Mouse (Mus musculus) limb, embryonic 13.5 days (tissue): Measurements from ENCODE around the gene Zbtb16. TPM values are rescaled to one million over a fixed set of nuclear protein-coding genes. Genes with fewer than 3 reads are reported as not detected.

Source experiments
- ATAC-seq: fragments of 200-750 bp; cut with Nextera tagmentation; 2 replicates; pipeline ENCODE4 v1.8.0; 2017; ENCODE audit warnings: low read depth, moderate number of reproducible peaks, moderate TSS enrichment; ENCODE audit not compliant: low FRiP score
- H3K27ac ChIP-seq: fragments of 300-500 bp; sonication (generic); 2 replicates; pipeline ENCODE4 v1.5.1; 2015; ENCODE audit warnings: inconsistent platforms, mild to moderate bottlenecking, moderate library complexity
- H3K27me3 ChIP-seq: fragments of 300-500 bp; sonication (generic); 2 replicates; pipeline ENCODE4 v1.6.1; 2015; ENCODE audit warnings: mild to moderate bottlenecking, inconsistent platforms
- H3K36me3 ChIP-seq: fragments of 300-500 bp; sonication (generic); 2 replicates; pipeline ENCODE4 v1.6.1; 2015; ENCODE audit warnings: inconsistent platforms, mild to moderate bottlenecking, moderate library complexity
- H3K4me1 ChIP-seq: fragments of 300-500 bp; sonication (generic); 2 replicates; pipeline ENCODE4 v1.6.1; 2015; ENCODE audit warnings: inconsistent platforms
- H3K4me2 ChIP-seq: fragments of 300-500 bp; sonication (generic); replicated peaks from 2 replicates; pipeline ENCODE4 v1.6.1; 2015; ENCODE audit warnings: inconsistent platforms, mild to moderate bottlenecking, moderate library complexity
- H3K4me3 ChIP-seq: fragments of 300-500 bp; sonication (generic); 2 replicates; pipeline ENCODE4 v1.5.1; 2015; ENCODE audit warnings: moderate library complexity, mild to moderate bottlenecking, inconsistent platforms
- H3K9ac ChIP-seq: fragments of 300-500 bp; sonication (generic); 2 replicates; pipeline ENCODE4 v1.6.1; 2015; ENCODE audit warnings: mild to moderate bottlenecking, inconsistent platforms
- H3K9me3 ChIP-seq: fragments of 300-500 bp; sonication (generic); 2 replicates; pipeline ENCODE4 v1.6.1; 2016; ENCODE audit warnings: inconsistent platforms
- WGBS: fragments of 180-500 bp; shearing (Covaris S2); methylation state at CpG from one replicate; pipeline ENCODE4 v1.1.7; 2015; 5-methylcytosine and 5-hydroxymethylcytosine counted together
- polyA plus RNA-seq: library from polyadenylated mRNA; unstranded; fragments of >200 nt; fragmentation: Nextera tagmentation; extraction: Ambion mirVana; gene quantifications from 2 replicates; pipeline ENCODE4 v1.2.1, GENCODE M21; 2015

Zbtb16 gene
- polyA plus RNA-seq, 1 experiment from 2014 or later: 1.1 TPM

DNA sequence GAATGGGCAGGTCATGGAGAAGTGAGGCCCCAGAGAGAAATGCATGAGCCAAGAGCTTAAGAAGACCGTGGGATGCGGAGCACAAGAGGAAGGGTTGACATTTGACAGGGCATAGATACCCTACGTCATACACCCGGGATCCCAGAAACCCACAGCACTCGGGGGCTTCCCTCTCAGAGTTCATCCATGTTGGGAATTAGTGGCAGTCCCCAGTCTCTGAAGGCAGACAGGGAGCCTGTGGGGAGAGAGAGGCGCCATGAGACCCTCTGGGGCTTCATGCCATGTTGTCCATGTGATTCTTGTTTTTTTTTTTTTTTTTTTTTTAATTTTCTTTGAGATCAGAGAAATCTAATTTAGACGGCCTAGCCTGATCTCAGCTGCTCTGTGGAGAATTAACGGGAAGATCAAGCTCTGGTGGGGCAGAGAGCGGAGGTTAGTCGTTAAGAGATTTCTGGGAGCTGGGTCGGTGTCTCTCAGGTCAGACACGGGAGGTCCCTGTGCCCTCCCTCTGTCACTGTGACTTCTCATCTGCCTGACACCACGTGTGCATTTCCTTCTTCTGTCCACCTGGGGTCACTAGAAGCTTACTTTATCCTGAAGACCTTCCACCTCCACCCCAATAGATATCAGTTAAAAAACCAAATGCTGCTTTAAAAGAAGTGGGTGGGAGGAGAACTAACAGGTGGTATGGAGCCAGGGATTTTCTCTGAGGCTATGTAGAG lies 190.9 kb downstream of the Zbtb16 start:
- no peak for ATAC-seq
- no peaks in the 10 kb centered on the region for H3K36me3 ChIP-seq
- H3K4me3 ChIP-seq: no peak overlapping the region
- H3K9me3 ChIP-seq: peaks cover 7% of the 10 kb centered on the region
- no peak overlapping the region for H3K27ac ChIP-seq
- peaks cover 27% of the 10 kb centered on the region for H3K4me1 ChIP-seq
- WGBS: 51% methylated on average over 13 of the region's 13 CpGs
- H3K4me2 ChIP-seq: no peak overlapping the region
- peaks cover 43% of the 10 kb centered on the region for H3K27me3 ChIP-seq
- H3K9ac ChIP-seq: no peak overlapping the region

GRCm38 (mm10) chr9:48644376-48644775 lies 191.6 kb downstream of the Zbtb16 start:
- H3K4me1 ChIP-seq: peaks cover 22% of the 10 kb centered on the region
- no peak overlapping the region for H3K9ac ChIP-seq
- WGBS: 80% methylated on average over 3 of the region's 3 CpGs
- H3K4me2 ChIP-seq: no peak overlapping the region
- H3K9me3 ChIP-seq: peaks cover 7% of the 10 kb centered on the region
- H3K27me3 ChIP-seq: peaks cover 36% of the 10 kb centered on the region
- H3K4me3 ChIP-seq: no peak overlapping the region
- H3K36me3 ChIP-seq: no peaks in the 10 kb centered on the region
- no peak overlapping the region for H3K27ac ChIP-seq
- no peak for ATAC-seq

- Histone ChIP-seq H3K4me3 (no peak overlapping the region), H3K4me2 (no peak overlapping the region), H3K9ac (no peak overlapping the region), H3K9me3 (peaks cover 7% of the 10 kb centered on the region), H3K36me3 (no peaks in the 10 kb centered on the region), H3K27me3 (peaks cover 30% of the 10 kb centered on the region), H3K27ac (no peak overlapping the region), H3K4me1 (no peaks in the 10 kb centered on the region)
- ATAC-seq: no peak
- 91% methylated on average over 8 of the region's 8 CpGs for WGBS
Observed at GRCm38 (mm10) chr9:48641636-48642035, 194.4 kb downstream of the Zbtb16 start.

DNA sequence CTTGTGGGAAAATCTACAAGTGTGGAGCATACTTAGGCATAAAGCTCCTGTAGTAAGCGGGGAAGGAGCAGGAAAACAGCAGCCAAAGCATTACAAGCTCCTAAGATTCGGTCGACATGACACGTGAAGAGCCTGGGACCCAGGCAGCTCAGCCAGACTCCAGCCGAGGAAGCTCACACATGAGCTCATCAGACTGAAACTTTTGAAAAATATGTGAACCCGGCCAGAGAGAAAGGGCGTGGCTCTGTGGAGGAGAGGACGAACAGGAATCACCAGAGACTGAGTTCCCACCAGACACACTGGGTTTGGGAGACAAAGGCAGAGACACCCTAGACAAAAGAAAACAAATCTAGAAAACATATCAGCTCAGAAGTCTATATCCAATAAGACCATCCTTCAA lies 195.1 kb downstream of the Zbtb16 start:
- 84% methylated on average over 8 of the region's 8 CpGs for WGBS

DNA sequence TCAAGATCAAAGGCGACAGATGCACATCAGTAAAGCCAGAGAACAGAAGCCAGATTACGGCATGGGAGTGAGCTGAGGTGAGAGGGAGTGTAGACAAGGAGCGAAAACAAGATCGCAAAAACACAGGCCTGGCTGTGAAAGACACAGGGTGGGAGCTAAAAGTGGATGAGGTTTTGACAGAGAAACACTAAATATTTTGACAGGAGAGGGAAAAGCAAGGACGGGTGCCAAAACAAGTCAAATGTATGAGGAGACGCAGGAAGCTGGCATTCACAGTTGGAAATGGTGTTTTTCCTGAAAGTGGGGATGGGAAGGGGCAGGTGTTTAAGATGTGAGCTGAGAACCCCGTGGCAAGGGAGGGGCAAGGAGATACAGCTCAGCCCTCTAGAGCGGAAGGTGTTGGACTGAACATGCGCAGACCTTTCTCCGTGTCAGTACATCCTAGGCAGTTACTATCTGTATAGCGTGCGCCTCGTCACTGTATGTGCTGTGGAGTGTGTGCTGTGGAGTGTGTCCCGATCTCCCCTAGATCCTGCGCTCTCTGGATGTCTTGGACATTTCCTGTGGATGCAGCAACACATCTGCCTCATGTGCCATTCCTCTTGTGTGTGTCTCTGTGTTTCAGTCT lies 197.7 kb downstream of the Zbtb16 start:
- WGBS: 60% methylated on average over 15 of the region's 15 CpGs
- H3K27me3 ChIP-seq: peaks cover 39% of the 10 kb centered on the region
- H3K9me3 ChIP-seq: no peaks in the 10 kb centered on the region
- H3K4me3 ChIP-seq: no peak overlapping the region
- ATAC-seq: no peak
- no peaks in the 10 kb centered on the region for H3K4me1 ChIP-seq
- H3K36me3 ChIP-seq: no peaks in the 10 kb centered on the region
- no peak overlapping the region for H3K4me2 ChIP-seq
- H3K27ac ChIP-seq: no peak overlapping the region
- no peak overlapping the region for H3K9ac ChIP-seq

More for the DNA sequence above, 195.1 kb downstream of the Zbtb16 start:
- no peaks in the 10 kb centered on the region for H3K4me1 ChIP-seq
- no peak overlapping the region for H3K9ac ChIP-seq
- H3K27ac ChIP-seq: no peak overlapping the region
- H3K4me3 ChIP-seq: no peak overlapping the region
- no peaks in the 10 kb centered on the region for H3K36me3 ChIP-seq
- H3K9me3 ChIP-seq: peaks cover 7% of the 10 kb centered on the region
- no peak for ATAC-seq
- peaks cover 34% of the 10 kb centered on the region for H3K27me3 ChIP-seq
- no peak overlapping the region for H3K4me2 ChIP-seq

GRCm38 (mm10) chr9:48637161-48637560 lies 198.9 kb downstream of the Zbtb16 start:
- H3K36me3 ChIP-seq: no peaks in the 10 kb centered on the region
- WGBS: 87% methylated on average over 7 of the region's 7 CpGs
- no peak overlapping the region for H3K4me3 ChIP-seq
- H3K9me3 ChIP-seq: no peaks in the 10 kb centered on the region
- no peak overlapping the region for H3K4me2 ChIP-seq
- ATAC-seq: no peak
- no peak overlapping the region for H3K9ac ChIP-seq
- H3K27me3 ChIP-seq: peaks cover 39% of the 10 kb centered on the region
- H3K4me1 ChIP-seq: no peaks in the 10 kb centered on the region
- H3K27ac ChIP-seq: no peak overlapping the region

DNA sequence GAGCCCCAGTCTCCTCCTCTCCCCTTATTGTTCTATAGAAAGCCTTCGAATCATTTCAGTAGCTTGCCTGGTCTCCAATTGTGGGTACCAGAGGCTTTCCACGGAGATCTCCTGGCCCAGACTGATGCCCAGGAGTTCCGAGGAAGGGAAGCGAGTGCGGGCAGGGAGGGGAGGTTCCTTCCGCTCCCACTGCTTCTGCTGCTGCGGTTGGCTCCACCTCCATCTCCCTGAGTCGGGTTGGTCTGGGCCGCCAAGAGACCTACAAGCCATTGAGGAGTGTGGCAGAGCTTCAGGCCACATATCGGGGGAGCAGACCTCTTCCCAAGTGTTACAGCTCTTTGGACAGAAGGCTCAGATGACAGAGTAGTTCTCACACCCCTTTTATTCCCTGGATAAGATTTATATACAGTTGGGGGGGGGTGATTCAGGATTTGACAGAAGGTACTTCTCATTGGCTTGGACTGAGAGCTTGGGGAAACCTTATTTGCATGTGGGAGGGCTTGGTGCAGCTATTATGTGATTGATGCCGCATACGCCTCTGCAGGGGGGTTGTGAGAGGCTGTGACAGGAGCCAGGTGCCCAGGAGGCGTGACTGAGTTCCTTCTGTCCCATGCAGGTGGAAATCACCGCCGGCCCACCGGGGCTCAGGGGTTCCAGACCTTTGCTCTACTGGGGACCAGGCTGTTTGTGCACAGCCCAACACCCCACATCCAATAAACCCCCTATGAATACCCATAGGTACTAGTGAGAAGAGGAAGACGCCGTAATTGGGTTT lies 200.3 kb downstream of the Zbtb16 start:
- H3K27ac ChIP-seq: no peak overlapping the region
- H3K9me3 ChIP-seq: no peaks in the 10 kb centered on the region
- no peak overlapping the region for H3K4me3 ChIP-seq
- no peak overlapping the region for H3K4me2 ChIP-seq
- H3K4me1 ChIP-seq: no peaks in the 10 kb centered on the region
- WGBS: 33% methylated on average over 18 of the region's 18 CpGs
- ATAC-seq: no peak
- H3K27me3 ChIP-seq: peaks cover 39% of the 10 kb centered on the region
- no peak overlapping the region for H3K9ac ChIP-seq
- no peaks in the 10 kb centered on the region for H3K36me3 ChIP-seq

- H3K9ac ChIP-seq: no peak overlapping the region
- H3K27me3 ChIP-seq: peaks cover 32% of the 10 kb centered on the region
- H3K4me2 ChIP-seq: no peak overlapping the region
- WGBS: 67% methylated on average over 6 of the region's 6 CpGs
- H3K9me3 ChIP-seq: no peaks in the 10 kb centered on the region
- no peak overlapping the region for H3K4me3 ChIP-seq
- no peaks in the 10 kb centered on the region for H3K36me3 ChIP-seq
- no peak for ATAC-seq
- H3K27ac ChIP-seq: no peak overlapping the region
- no peaks in the 10 kb centered on the region for H3K4me1 ChIP-seq
Observed at GRCm38 (mm10) chr9:48633147-48633546, 202.9 kb downstream of the Zbtb16 start.

DNA sequence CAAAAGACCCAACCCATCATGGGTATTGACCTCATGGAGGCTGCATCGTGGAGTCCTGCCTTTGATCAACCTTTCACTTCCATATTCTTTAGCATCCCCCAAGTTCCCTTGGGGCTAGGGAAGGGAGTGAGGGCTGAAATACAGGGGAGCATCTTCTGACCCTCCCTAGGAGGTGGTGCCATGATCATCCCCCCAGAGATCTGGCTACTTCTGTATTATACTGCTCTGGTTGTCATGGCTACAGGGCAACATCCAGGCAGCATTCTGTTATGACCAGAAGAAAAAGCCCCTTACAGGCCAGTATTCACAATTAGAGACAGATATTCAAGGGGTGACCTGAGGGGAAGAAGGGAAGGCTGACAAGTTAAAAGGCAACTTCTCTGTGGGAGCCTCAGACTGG lies 216.8 kb downstream of the Zbtb16 start:
- no peak for ATAC-seq
- WGBS: 88% methylated on average over 1 of the region's 1 CpGs

GRCm38 (mm10) chr9:48618589-48618988 lies 217.4 kb downstream of the Zbtb16 start:
- WGBS: 21% methylated on average over 6 of the region's 6 CpGs
- ATAC-seq: no peak
- no peaks in the 10 kb centered on the region; the same call in 1 of the 2 replicates for H3K9me3 ChIP-seq
- H3K4me1 ChIP-seq: peaks cover 5% of the 10 kb centered on the region; the same call in 1 of the 2 replicates
- no peak overlapping the region for H3K4me3 ChIP-seq
- peaks cover 15% of the 10 kb centered on the region; the same call in 1 of the 2 replicates for H3K27me3 ChIP-seq
- H3K27ac ChIP-seq: no peak overlapping the region
- no peaks in the 10 kb centered on the region for H3K36me3 ChIP-seq
- H3K4me2 ChIP-seq: peak overlapping the region; percentile 46
- H3K9ac ChIP-seq: peak overlapping the region; percentile 48

More for the DNA sequence above, 216.8 kb downstream of the Zbtb16 start:
- Histone ChIP-seq H3K36me3 (no peaks in the 10 kb centered on the region), H3K9me3 (no peaks in the 10 kb centered on the region; the same call in 1 of the 2 replicates), H3K4me2 (no peak overlapping the region), H3K4me3 (no peak overlapping the region), H3K27ac (no peak overlapping the region), H3K4me1 (peaks cover 5% of the 10 kb centered on the region; the same call in 1 of the 2 replicates), H3K9ac (no peak overlapping the region), H3K27me3 (peaks cover 15% of the 10 kb centered on the region; the same call in 1 of the 2 replicates)

- whole genome bisulfite sequencing: 80% methylated on average over 8 of the region's 8 CpGs
- H3K4me1 ChIP-seq: peaks cover 5% of the 10 kb centered on the region; the same call in 1 of the 2 replicates
- no peak overlapping the region for H3K27ac ChIP-seq
- 0 out of 2 replicates have a peak overlapping the region, but pooled peaks have one; percentile 48 for H3K9ac ChIP-seq
- no peak overlapping the region for H3K4me3 ChIP-seq
- peaks cover 15% of the 10 kb centered on the region; the same call in 1 of the 2 replicates for H3K27me3 ChIP-seq
- no peaks in the 10 kb centered on the region for H3K36me3 ChIP-seq
- ATAC-seq: no peak
- H3K4me2 ChIP-seq: no peak overlapping the region
- H3K9me3 ChIP-seq: no peaks in the 10 kb centered on the region; the same call in 1 of the 2 replicates
Observed at GRCm38 (mm10) chr9:48618111-48618510, 217.9 kb downstream of the Zbtb16 start.

GRCm38 (mm10) chr9:48617511-48618010 lies 218.5 kb downstream of the Zbtb16 start:
- Histone ChIP-seq H3K9me3 (no peaks in the 10 kb centered on the region), H3K36me3 (no peaks in the 10 kb centered on the region), H3K4me3 (no peak overlapping the region), H3K4me1 (peaks cover 5% of the 10 kb centered on the region; the same call in 1 of the 2 replicates), H3K9ac (no peak overlapping the region), H3K27ac (no peak overlapping the region), H3K27me3 (peaks cover 15% of the 10 kb centered on the region; the same call in 1 of the 2 replicates), H3K4me2 (no peak overlapping the region)
- ATAC-seq: no peak
- 90% methylated on average over 3 of the region's 3 CpGs for WGBS
